Mouse (Mus musculus): ENCODE measurements around the gene Eya4.

Eya4 gene

DNA sequence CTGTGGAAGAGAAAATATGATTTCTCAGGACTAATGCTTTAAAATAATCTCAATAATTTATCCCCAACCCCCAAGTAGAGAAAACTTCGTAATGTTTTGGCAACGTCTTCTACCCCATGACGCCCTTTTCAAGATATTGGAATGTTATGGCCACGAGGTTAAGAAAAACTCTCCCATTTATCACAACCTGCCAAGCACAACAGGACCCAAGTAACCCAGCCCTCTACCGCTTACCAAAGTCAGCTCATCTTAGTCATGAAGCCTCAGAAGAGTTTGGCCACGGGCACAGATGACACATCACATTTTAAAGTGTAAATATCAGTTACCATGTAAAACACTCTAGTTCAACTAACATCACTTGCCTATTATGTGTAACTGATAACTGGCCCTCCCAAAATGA lies 117.2 kb downstream of the Eya4 start:
- DNase-seq (ENCODE audit: low spot score): no peak

DNA sequence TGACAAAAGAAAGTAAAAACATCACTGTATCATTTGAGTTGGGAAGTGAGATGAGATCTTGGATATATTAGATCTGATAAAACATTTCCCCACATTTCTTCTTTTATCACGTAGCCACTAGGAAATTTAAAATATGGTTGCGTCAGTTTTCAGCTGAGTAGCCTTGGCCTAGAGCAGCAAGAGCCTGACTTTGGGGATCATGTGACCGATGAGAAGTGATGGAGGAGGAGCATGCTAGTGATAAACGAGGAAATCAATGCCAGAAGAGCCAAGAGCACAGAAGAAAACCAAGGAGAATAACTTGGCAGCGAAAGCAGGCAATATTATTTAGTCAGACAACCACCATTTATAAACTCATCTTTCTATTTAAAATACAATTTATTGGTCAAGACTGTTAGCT lies 119.7 kb downstream of the Eya4 start:
- no peak for DNase-seq (ENCODE audit: low spot score)

DNA sequence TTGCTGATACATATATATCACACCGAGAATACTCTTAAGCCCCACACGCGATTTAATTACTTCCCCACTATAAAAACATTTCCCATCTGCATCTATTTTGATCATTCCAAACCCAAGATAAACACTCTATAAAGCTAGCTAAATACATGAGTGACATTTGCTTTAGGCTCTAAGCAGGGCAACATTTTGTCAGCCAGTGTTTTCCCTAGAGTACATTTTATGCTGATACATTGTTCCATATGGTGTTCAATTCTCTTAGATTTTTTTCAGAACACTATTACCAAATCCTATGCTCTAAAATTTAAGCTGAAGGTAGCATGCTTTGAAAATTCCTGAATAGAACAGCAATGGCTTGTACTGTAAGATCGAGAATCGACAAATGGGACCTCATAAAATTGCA lies 127.2 kb downstream of the Eya4 start:
- no peak for DNase-seq (ENCODE audit: low spot score)

DNA sequence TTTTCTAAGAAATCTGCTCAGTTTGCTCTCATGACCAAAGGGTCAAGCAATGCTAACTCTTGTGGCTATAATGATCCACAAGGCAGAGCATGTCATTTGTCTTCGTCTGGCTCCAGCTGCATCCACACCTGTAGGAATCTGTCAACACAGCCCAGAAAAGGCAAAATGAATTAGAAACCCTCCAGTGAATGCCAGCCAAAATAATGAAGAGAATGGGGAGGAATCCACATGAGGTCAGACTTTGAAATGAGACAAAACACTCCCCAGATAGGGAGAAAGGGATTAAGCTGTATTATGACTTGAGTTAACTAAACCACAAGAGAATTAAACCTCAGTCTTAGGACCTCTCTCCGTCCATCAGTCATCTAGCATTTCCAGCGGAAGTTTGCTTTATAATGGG lies 130.2 kb downstream of the Eya4 start:
- DNase-seq (ENCODE audit: low spot score): no peak

DNA sequence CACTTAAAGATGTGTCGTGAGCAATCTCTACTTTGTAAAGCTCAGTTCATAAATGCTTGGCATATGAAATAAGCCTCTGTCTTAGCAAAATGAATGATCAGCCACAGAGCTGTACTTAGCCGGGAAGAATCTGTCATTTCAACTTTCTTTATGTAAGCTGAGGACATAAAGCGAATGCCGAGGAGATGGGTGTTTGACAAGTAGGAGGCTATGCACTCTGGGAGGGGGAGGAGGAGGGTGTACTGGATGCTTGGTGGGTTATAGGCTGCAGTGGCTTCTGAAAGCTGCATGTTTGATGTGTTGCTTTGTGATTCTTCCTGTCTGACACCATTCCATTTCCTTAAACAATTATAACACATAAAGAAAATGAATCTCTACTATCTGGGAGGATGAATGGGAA lies 133.8 kb downstream of the Eya4 start:
- DNase-seq (ENCODE audit: low spot score): no peak

DNA sequence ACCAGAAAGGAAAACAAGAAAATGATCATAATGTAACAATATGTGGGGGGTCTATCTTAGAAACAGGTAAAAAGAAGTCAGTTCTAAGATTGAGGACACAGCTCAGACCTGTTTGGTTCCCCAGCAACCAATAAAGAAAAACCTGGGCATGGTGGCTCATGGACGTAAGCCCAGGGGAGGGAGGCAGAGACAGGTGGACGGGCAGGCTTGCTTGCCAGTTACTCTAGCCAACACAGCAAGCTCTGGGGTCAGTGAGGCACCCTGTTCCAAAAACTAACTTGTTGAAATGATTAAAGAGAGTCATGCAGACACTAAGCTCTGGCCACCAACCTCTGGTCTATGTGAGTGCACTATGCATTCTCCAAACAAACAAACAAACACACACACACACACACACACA lies 139.2 kb downstream of the Eya4 start:
- DNase-seq (ENCODE audit: low spot score): no peak

DNA sequence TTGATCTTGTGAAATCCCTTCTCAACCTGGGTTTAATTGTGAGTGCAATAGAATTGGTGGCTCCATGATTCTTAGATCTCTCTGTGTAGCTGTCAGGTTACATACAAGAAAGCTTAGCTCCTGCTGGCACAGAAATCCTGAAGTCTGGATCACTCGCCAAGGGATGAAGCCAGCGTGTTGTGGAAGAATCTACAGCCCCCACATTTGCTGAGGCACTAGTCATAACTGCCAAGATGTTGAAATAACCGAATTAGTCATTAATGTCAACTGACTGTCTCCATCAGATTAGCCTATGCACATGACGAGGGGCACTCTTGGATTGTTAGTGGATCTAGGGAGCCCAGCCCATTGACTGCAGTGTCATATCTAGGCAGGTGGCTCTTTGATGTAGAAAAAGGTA lies 146.7 kb downstream of the Eya4 start:
- no peak for DNase-seq (ENCODE audit: low spot score)

DNA sequence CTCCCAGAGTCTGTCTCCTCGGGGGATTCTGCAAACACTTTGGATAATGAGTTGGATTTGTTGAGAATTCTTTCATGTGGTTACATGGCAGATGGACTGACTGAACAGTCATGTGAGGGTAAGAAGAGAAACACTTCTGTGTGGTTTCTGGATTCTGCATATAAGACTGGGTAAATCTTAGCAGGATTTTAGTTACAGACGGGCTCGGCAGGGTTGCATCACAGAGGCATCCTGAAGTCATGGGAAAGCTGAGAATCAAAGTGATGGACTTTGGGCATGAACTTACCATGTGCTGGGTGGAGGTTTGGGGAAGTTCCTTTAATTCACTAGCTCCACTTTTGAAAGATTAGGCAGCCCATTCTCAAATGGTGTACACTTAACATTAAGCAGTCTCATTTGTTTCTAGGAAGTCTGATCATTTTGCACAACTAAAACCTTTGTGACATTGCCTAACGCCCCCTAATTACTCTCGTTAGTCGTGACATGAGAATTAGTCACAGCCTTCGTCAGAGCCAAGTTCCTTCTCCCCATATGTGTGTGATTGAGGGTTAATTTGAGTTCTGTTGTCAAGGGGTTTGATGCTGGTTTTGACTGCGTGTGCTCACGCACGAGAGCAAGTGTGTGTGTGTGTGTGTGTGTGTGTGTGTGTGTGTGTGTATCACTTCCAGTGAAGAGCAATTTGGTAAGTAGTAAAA lies 147.3 kb downstream of the Eya4 start:
- DNase-seq (ENCODE audit: low spot score): no peak

DNA sequence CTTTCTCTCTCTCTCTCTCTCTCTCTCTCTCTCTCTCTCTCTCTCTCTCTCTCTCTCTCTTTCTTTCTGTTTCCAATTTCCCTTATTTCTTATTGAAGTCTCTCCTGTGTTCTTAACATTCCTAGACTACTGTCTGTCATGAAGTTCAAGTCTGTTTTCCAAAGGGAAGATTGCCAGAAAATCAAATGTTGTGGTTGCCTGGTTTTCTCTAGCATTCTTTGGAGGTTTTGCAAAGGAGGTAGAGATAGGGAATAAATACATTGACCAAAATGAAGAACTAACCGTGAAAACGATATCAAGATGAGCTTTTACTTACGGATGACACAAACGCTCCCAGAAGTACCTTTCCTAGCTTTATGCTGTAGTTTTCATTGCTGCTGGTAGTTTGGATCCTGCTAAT lies 148.0 kb downstream of the Eya4 start:
- no peak for DNase-seq (ENCODE audit: low spot score)

DNA sequence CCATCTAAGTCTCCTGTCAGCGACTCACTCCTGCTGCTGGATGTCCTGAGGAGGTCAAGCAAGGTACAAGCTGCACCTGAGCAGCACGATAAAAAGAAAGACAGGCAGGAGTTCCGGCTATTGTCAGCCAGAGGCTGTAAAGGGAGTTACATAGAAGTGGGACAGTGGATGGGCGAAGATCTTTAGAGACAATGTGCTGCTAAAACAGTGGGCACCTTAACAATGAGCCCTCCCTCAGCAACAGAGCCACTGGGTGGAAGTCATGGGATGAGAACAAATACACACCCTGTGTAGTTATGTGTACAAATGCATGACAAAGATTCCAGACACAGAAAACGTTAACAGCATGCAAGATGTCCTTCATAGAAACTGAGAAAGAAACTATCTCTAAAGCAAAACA lies 152.3 kb downstream of the Eya4 start:
- DNase-seq (ENCODE audit: low spot score): no peak

DNA sequence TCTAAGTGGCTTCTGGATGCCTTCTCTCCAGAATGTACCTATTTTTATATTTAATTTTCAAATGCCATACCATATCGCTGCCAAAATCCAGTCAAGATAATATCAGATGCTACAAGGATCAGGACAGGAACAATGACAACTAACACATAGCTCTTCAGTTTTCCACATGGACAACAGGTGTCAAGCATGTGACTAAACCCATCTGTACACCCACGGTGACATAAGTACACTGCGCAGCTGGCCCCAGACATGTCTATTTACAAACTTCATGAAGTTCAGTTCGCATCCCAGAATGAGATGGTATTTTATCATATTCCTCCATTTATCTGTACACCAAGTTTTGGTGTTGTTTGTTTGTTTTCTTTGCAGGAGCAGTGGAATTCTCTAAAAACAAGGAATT lies 154.2 kb downstream of the Eya4 start:
- DNase-seq (ENCODE audit: low spot score): no peak

DNA sequence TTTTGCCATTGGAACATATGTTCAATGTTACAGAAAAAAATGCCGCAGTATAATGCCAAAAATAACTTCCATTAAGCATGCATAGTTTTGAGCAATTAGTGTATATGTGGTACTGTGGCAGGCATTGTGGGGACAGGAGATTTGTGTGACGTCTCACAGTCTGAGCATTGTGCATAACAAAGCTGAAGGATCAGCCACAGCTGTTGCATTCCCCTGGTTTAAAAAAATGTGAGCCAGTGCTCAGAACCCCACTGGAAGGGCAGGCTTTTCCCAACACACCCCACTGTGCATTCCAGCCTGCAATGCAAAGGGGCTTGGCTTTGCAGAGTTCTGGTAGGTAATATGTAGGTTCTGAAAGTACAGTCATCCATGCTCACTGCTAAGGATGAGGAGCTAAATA lies 155.2 kb downstream of the Eya4 start:
- DNase-seq (ENCODE audit: low spot score): no peak

DNA sequence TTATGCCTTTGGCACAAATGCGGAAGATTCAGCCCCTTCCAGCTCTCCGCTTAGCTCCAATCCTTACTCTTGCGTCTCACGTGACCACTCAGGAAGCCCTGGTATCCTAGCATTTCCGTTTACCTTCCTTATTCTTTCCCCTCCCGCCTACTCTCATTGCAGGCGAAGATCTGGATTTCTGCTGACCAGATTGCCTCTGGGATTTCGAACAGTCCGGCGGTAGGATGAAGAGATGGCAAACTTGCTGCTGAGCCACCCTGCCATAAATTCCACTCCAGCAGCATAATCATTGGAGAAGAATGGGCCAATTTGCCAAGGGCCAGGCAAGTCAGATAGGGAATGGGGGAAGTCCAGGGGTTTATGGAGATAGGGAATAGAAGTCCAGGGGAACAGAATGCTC lies 160.8 kb downstream of the Eya4 start:
- no peak for DNase-seq (ENCODE audit: low spot score)

DNA sequence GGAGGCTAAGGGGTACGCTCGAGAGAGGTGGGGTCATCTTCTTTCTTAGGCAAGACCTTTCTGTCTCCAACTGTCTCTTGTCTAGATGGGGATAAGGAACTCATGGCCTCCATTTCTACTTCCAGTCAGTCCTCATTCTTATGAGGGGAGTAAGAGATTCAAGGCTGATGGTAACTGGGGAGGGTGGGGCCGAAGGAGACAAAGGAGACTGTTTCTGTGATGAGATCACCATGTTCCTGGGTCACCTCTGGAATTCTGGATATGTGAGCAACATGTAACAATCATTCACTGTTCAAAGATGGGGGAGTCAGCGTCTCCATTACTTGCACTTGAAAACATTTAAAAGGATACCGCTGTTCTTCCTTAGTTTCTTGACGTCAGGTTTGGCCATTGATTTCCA lies 165.2 kb downstream of the Eya4 start:
- DNase-seq (ENCODE audit: low spot score): no peak

DNA sequence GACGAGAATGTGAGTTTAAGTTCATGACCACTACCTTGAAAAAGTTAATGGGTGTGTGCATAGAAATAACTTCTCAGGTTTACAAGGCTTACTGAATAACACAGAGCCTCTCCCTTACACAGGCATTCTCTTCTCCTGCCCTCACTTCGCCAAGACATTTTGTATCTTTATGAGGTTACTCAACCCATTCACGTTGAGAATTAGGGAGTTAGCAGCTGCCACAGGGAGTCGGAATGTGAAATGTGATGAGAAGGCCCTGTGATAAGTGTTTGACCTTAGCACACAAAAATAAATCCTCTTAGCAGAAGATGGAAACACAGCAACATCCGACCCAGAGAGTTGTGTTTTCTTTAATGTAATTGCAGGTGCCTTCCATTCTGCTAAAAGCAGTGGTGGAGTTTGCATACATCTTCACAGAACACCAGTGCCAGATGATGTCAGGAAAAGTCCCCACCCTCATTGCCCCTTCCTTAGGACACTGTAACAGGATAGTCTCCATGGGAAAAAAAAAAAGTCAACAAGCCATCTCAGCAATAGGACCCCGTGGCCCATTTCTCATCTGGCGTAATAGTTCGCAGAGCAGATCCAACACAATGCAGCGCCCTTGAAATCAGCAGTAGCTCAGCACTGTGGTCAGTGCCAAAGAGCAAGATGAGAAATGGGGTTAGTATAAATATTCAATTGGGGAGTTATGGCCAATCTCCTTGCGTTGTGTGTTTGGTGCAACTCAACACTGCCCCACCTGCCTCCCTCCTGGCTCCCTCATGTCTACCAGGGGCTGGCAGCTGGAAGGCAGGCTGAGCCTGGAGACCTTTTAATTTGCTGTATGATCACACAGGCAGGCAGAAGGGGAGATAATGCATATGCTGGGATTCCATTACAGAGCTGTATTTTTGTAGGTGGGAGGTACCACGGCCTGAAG lies 168.8 kb downstream of the Eya4 start:
- no peak for DNase-seq (ENCODE audit: low spot score)

DNA sequence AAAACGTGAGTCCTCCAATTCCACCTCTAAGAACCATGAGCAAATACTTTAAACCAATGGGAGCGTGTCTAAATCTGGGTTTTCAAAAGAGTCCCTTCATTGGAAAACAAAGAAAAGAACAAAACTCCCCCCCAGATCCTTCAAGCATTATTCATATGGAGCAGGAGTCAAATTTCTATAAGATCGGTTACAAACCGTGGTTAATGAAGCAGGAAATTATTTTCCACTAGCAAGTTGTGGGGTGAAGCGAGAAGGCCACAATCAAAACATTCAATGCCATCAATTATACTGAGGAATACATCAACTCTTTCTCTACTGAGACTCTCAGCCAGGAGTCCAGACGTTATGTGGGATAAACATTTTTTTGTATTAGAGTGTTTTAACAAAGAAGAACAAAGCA lies 171.3 kb downstream of the Eya4 start:
- peak; percentile 54 for DNase-seq (ENCODE audit: low spot score)

DNA sequence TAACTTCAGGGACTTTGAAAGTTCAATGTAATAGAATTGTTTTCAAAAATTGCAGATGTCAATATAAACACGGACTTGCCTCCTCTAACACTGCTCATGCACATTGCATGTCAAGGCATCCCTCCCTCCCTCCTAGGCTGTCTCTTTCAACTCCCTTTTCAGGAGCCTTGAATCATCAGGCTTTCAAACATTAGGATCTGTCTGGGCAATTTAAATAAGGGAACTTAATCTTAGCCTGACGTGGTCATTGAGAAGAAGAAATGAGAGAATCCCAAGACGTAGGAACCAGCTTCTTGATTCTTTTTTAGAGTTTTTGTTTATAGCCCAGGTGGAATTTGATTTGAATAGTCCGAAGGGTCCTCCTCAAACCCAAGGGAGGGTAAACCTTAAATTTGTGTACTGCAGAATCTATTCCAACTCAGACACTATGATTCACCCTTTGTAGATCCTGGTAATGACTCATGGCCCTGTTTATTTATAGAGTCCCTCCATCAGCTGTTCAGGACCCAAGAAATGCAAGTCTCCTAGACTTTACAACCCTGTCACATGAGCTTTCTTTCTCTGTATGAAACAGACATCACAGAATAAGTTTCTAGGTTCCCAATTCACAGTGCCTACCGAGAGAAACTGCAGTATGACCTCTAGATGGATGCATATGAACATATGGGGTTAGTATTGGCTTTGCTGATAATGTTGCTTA lies 173.1 kb downstream of the Eya4 start:
- DNase-seq (ENCODE audit: low spot score): no peak

DNA sequence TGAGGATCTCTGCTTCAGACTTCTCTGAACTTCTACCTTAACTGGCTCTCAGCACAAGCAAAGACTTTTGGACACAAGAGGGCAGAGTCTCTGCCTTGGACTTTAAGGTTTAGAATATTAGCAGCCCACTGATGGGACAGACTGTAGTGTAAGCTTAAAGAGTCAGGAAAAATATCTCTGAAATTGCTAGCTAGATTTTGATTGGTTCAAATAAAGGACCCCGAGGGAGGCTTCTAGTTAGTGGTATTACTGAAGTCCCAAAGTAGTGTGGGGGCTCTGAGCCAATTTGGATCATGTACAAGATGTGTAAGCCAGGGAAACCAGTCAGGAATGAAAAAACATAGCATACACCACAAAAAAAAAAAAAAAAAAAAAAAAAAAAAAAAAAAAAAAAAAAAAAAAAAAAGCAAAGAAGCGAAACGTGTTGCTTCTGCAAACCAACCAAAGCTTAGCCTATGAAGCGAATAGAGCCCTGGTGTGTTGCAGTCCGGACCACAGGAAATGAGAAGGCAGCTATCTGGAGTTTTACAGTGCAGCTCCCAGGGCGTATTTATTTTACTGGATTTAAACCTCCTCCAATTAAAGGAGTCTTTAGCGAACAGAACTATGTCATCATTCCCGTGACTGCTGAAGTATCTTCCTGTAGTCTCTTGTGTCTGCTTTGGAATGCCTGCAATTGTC lies 173.8 kb downstream of the Eya4 start:
- DNase-seq (ENCODE audit: low spot score): no peak

DNA sequence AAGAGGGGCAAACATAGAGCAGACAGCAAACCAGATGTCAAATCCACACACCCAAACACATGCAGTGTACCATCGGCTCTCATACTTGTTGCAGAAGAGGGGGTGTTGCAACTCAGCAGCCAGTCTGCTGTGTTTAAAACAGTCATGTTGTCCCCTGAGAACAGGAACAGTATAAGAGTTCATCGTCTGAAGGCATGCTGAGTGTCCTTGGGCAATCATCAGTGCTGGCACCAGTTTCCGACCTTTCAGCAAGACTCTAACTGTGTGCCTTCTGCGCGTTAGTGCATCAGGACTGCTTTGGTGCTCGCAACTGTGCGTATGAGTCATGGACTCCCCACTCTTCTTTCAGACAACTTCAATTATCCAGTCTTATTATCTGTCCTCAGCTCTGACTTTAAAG lies 179.0 kb downstream of the Eya4 start:
- no peak for DNase-seq (ENCODE audit: low spot score)

DNA sequence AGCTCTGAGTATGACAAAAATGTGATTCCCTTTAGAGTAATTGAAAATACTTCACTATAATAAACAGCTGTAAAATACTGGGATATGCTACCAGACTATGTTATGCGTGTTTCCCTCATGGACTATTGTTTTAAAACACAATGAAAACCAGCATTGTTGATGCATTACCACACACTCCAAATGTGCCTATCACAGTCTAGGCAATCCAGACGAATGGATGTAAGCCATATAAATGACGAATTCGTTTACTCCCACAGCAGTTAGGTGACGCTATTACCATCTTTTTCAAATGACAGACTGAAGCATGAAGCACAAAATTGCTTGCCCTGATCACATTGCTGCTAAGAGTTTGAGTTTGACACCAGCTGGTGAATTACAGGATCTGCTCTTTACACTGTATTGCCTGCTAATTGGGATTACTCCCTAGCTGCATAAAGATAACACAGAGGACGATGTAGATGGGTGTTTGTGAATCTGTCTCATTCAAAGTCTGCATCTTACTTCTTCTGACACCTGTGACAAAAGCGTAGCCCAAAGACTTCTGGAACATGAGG lies 185.4 kb downstream of the Eya4 start:
- no peak for DNase-seq (ENCODE audit: low spot score)

DNA sequence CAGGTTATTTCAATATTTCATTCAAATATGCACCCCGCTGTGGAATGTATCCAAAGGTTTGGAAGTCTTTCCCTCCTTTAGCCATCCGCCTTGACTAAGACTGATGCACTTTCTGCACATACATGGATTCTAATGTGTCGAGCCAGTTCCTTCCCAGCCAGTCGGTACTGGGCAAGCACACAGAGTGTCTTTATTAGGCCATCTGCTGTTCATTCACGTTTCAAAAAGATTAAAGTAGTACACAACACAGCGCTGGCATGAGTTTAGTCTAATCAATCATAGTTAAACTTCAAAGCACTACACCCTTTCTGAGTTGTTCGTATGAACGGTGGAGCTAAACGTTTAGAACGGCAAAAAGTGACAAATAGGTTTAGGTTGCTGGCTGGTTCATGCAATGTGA lies 190.7 kb downstream of the Eya4 start:
- no peak for DNase-seq (ENCODE audit: low spot score)

DNA sequence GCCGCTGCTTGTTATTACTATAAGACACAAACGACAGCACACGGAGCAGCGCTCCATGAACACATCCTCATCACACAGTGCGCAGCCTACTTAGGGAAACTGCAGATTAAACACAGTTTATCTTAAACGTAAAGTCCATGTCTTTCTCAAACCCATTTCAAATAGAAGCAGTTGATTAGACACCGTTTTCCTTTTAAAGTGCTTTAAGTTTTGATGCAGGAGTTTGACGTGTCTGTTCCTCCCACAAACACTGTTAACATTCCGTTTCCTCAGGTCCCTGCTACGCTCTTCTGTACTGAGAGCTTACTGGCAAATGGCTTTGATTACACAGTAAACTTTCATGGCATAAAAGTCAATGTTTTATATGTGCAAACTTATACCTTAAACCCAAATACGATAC lies 191.4 kb downstream of the Eya4 start:
- no peak for DNase-seq (ENCODE audit: low spot score)
